Mouse (Mus musculus) testis, adult 2 months (tissue): ENCODE data around the gene Pgrmc2. TPM values are rescaled to one million over a fixed set of nuclear protein-coding genes. Genes with fewer than 3 reads are reported as not detected.

Source experiments
- H3K27ac ChIP-seq: fragments of 200-500 bp; 2 replicates; pipeline ENCODE4 v1.5.1; 2012; ENCODE audit warnings: low read depth, low read length; ENCODE audit not compliant: control insufficient read depth, insufficient read depth
- H3K27me3 ChIP-seq: fragments of 200-500 bp; 2 replicates; pipeline ENCODE4 v1.6.1; 2012; ENCODE audit warnings: mild to moderate bottlenecking, low read length, moderate library complexity; ENCODE audit not compliant: control insufficient read depth, insufficient read depth
- H3K36me3 ChIP-seq: fragments of 200-500 bp; 2 replicates; pipeline ENCODE4 v1.6.1; 2012; ENCODE audit warnings: mild to moderate bottlenecking, low read length; ENCODE audit not compliant: control insufficient read depth, insufficient read depth
- H3K4me1 ChIP-seq: fragments of 200-500 bp; 2 replicates; pipeline ENCODE4 v1.6.1; 2012; ENCODE audit warnings: low read length; ENCODE audit not compliant: control insufficient read depth, insufficient read depth
- H3K4me3 ChIP-seq: fragments of 200-500 bp; 2 replicates; pipeline ENCODE4 v1.5.1; 2012; ENCODE audit warnings: low read depth, mild to moderate bottlenecking, low read length, moderate library complexity, mixed read lengths; ENCODE audit not compliant: control insufficient read depth
- CTCF ChIP-seq: fragments of 200-500 bp; IDR thresholded peaks from 2 replicates; pipeline ENCODE4 v1.5.1; 2012; ENCODE audit warnings: low read depth, mild to moderate bottlenecking, inconsistent platforms, low read length, moderate library complexity; ENCODE audit not compliant: control insufficient read depth, insufficient read depth, insufficient replicate concordance
- POLR2A ChIP-seq: fragments of 200-500 bp; IDR thresholded peaks from 2 replicates; pipeline ENCODE4 v1.6.1; 2012; ENCODE audit warnings: low read depth, mild to moderate bottlenecking, inconsistent platforms, low read length, moderate library complexity; ENCODE audit not compliant: control insufficient read depth
- polyA plus RNA-seq: library from polyadenylated mRNA; depleted of rRNA; stranded (reverse); fragments of >200 nt; gene quantifications from 2 replicates; pipeline ENCODE4 v1.2.3, GENCODE M21; 2012

Gene Pgrmc2
- polyA plus RNA-seq, 1 experiment = 36.1 TPM

- no peak overlapping the region for H3K27ac ChIP-seq
- H3K4me3 ChIP-seq = no peak overlapping the region
- no peaks in the 10 kb centered on the region for H3K4me1 ChIP-seq
- H3K27me3 ChIP-seq = no peaks in the 10 kb centered on the region
- H3K36me3 ChIP-seq = no peaks in the 10 kb centered on the region
- no peak for TF ChIP-seq CTCF
- TF ChIP-seq POLR2A = no peak
These were observed 24.9 kb upstream of the Pgrmc2 start for GRCm38 (mm10) chr3:41107600-41108305.

GRCm38 (mm10) chr3:41101905-41102304, 19.1 kb upstream of the Pgrmc2 start:
- Histone ChIP-seq H3K27ac (no peak overlapping the region), H3K4me1 (no peaks in the 10 kb centered on the region), H3K36me3 (no peaks in the 10 kb centered on the region), H3K27me3 (no peaks in the 10 kb centered on the region), H3K4me3 (no peak overlapping the region)
- TF ChIP-seq CTCF = no peak
- TF ChIP-seq POLR2A = no peak

- Histone ChIP-seq H3K36me3 (no peaks in the 10 kb centered on the region), H3K27ac (no peak overlapping the region), H3K4me1 (no peaks in the 10 kb centered on the region), H3K27me3 (no peaks in the 10 kb centered on the region), H3K4me3 (no peak overlapping the region)
- no peak for TF ChIP-seq CTCF
- no peak for TF ChIP-seq POLR2A
These were observed 17.3 kb upstream of the Pgrmc2 start for GRCm38 (mm10) chr3:41100157-41100556.

- H3K36me3 ChIP-seq = no peaks in the 10 kb centered on the region
- TF ChIP-seq CTCF (no peak), POLR2A (no peak)
- no peaks in the 10 kb centered on the region for H3K4me1 ChIP-seq
- H3K27ac ChIP-seq = no peak overlapping the region
- no peaks in the 10 kb centered on the region for H3K27me3 ChIP-seq
- no peak overlapping the region for H3K4me3 ChIP-seq
These were observed 16.8 kb upstream of the Pgrmc2 start for GRCm38 (mm10) chr3:41099672-41100071.

- TF ChIP-seq CTCF = no peak
- no peak for TF ChIP-seq POLR2A
- no peaks in the 10 kb centered on the region for H3K4me1 ChIP-seq
- H3K27me3 ChIP-seq = no peaks in the 10 kb centered on the region
- no peaks in the 10 kb centered on the region for H3K36me3 ChIP-seq
- no peak overlapping the region for H3K27ac ChIP-seq
- no peak overlapping the region for H3K4me3 ChIP-seq
These were observed 10.4 kb upstream of the Pgrmc2 start for GRCm38 (mm10) chr3:41093210-41093609.

- H3K27ac ChIP-seq = no peak overlapping the region
- no peaks in the 10 kb centered on the region for H3K36me3 ChIP-seq
- H3K4me3 ChIP-seq = no peak overlapping the region
- TF ChIP-seq POLR2A (no peak), CTCF (no peak)
- H3K27me3 ChIP-seq = no peaks in the 10 kb centered on the region
- H3K4me1 ChIP-seq = no peaks in the 10 kb centered on the region
These were observed 9.5 kb upstream of the Pgrmc2 start for GRCm38 (mm10) chr3:41092311-41092710.

GRCm38 (mm10) chr3:41090839-41091238, 8.0 kb upstream of the Pgrmc2 start:
- H3K36me3 ChIP-seq = no peaks in the 10 kb centered on the region
- H3K27ac ChIP-seq = no peak overlapping the region
- no peaks in the 10 kb centered on the region for H3K27me3 ChIP-seq
- no peaks in the 10 kb centered on the region for H3K4me1 ChIP-seq
- H3K4me3 ChIP-seq = no peak overlapping the region
- TF ChIP-seq CTCF (no peak), POLR2A (no peak)
